Mouse (Mus musculus): Measurements from ENCODE around the gene Gmppa. TPM values are rescaled to one million over a fixed set of nuclear protein-coding genes. Genes with fewer than 3 reads are reported as not detected.
A peak's percentile ranks its signal among the peaks of the same experiment; 100 is the strongest.

Gmppa gene
- polyA plus RNA-seq, 2 experiments: 22.8 to 34.3 TPM

- H3K27ac ChIP-seq: no peak overlapping the region
- H3K27me3 ChIP-seq (ENCODE audit: control insufficient read depth, insufficient read depth, low read length): no peaks in the 10 kb centered on the region
- TF ChIP-seq CTCF (IDR thresholded peaks at IDR 0.05; ENCODE audit: low read depth): no peak
- TF ChIP-seq EP300 (IDR thresholded peaks at IDR 0.05; ENCODE audit: low read depth): no peak
- no peaks in the 10 kb centered on the region for H3K36me3 ChIP-seq (replicated peaks; ENCODE audit: control insufficient read depth, insufficient read depth, low read depth)
- H3K4me2 ChIP-seq (ENCODE audit: low read depth): no peak overlapping the region
- no peak overlapping the region for H3K9ac ChIP-seq (replicated peaks)
- WGBS (ENCODE audit: insufficient replicate concordance): 76% methylated on average over 15 of the region's 15 CpGs
- ATAC-seq (ENCODE audit: insufficient read depth) (no peak), DNase-seq (ENCODE audit: low read depth in 3 of 3, low spot score in 3 of 3) (no peak)
- H3K9me3 ChIP-seq (ENCODE audit: control insufficient read depth, low read length): no peaks in the 10 kb centered on the region
- no peak overlapping the region for H3K4me3 ChIP-seq (ENCODE audit: insufficient read depth in 1 of 2, low read depth in 2 of 2, low read length in 2 of 2)
- H3K4me1 ChIP-seq (replicated peaks; ENCODE audit: control insufficient read depth in 2 of 2, insufficient read depth in 2 of 2, low read length in 1 of 2): peaks cover 8 to 22% of the 10 kb centered on the region in 2 experiments
Measured at GRCm38 (mm10) chr1:75441471-75441996, 5.8 kb downstream of the Gmppa start.

- H3K36me3 ChIP-seq (replicated peaks; ENCODE audit: control insufficient read depth, insufficient read depth, low read depth): no peaks in the 10 kb centered on the region
- ATAC-seq (ENCODE audit: insufficient read depth) (no peak), DNase-seq (ENCODE audit: low read depth in 3 of 3, low spot score in 3 of 3) (no peak)
- peaks cover 14 to 22% of the 10 kb centered on the region in 2 experiments for H3K4me1 ChIP-seq (replicated peaks; ENCODE audit: control insufficient read depth in 2 of 2, insufficient read depth in 2 of 2, low read length in 1 of 2)
- no peak overlapping the region for H3K4me2 ChIP-seq (ENCODE audit: low read depth)
- peaks cover 4% of the 10 kb centered on the region; the same call in 1 of the 2 replicates for H3K27me3 ChIP-seq (ENCODE audit: control insufficient read depth, insufficient read depth, low read length)
- 81% methylated on average over 9 of the region's 9 CpGs for WGBS (ENCODE audit: insufficient replicate concordance)
- H3K27ac ChIP-seq: no peak overlapping the region
- no peak overlapping the region for H3K4me3 ChIP-seq (ENCODE audit: insufficient read depth in 1 of 2, low read depth in 2 of 2, low read length in 2 of 2)
- H3K9me3 ChIP-seq (ENCODE audit: control insufficient read depth, low read length): no peaks in the 10 kb centered on the region
- TF ChIP-seq CTCF (IDR thresholded peaks at IDR 0.05; ENCODE audit: low read depth) (no peak), EP300 (IDR thresholded peaks at IDR 0.05; ENCODE audit: low read depth) (no peak)
- H3K9ac ChIP-seq (replicated peaks): no peak overlapping the region
Measured at GRCm38 (mm10) chr1:75442171-75442570, 6.4 kb downstream of the Gmppa start.

- Histone ChIP-seq H3K4me2 (ENCODE audit: low read depth) (no peak overlapping the region), H3K9me3 (ENCODE audit: control insufficient read depth, low read length) (no peaks in the 10 kb centered on the region), H3K4me3 (ENCODE audit: insufficient read depth in 1 of 2, low read depth in 2 of 2, low read length in 2 of 2) (no peak overlapping the region), H3K9ac (replicated peaks) (no peak overlapping the region), H3K4me1 (replicated peaks; ENCODE audit: control insufficient read depth in 2 of 2, insufficient read depth in 2 of 2, low read length in 1 of 2) (peaks cover 21 to 23% of the 10 kb centered on the region in 2 experiments), H3K36me3 (replicated peaks; ENCODE audit: control insufficient read depth, insufficient read depth, low read depth) (no peaks in the 10 kb centered on the region), H3K27me3 (ENCODE audit: control insufficient read depth, insufficient read depth, low read length) (peaks cover 8% of the 10 kb centered on the region), H3K27ac (no peak overlapping the region)
- ATAC-seq (ENCODE audit: insufficient read depth) (no peak), DNase-seq (ENCODE audit: low read depth in 3 of 3, low spot score in 3 of 3) (no peak)
- WGBS (ENCODE audit: insufficient replicate concordance): 65% methylated on average over 8 of the region's 8 CpGs
- TF ChIP-seq CTCF (IDR thresholded peaks at IDR 0.05; ENCODE audit: low read depth): no peak
- no peak for TF ChIP-seq EP300 (IDR thresholded peaks at IDR 0.05; ENCODE audit: low read depth)
Measured at GRCm38 (mm10) chr1:75442811-75443210, 7.1 kb downstream of the Gmppa start.

- Histone ChIP-seq H3K4me1 (replicated peaks; ENCODE audit: control insufficient read depth in 2 of 2, insufficient read depth in 2 of 2, low read length in 1 of 2) (peaks cover 23 to 25% of the 10 kb centered on the region in 2 experiments), H3K27ac (no peak overlapping the region)
- no peak for DNase-seq (ENCODE audit: low read depth in 3 of 3, low spot score in 3 of 3)
Measured at GRCm38 (mm10) chr1:75443247-75444024, 7.7 kb downstream of the Gmppa start.

GRCm38 (mm10) chr1:75444208-75444607 lies 8.5 kb downstream of the Gmppa start:
- ATAC-seq (ENCODE audit: insufficient read depth): no peak

More at GRCm38 (mm10) chr1:75443247-75444024, 7.7 kb downstream of the Gmppa start:
- H3K36me3 ChIP-seq (replicated peaks; ENCODE audit: control insufficient read depth, insufficient read depth, low read depth): no peaks in the 10 kb centered on the region
- H3K27me3 ChIP-seq (ENCODE audit: control insufficient read depth, insufficient read depth, low read length): peaks cover 14% of the 10 kb centered on the region
- no peak overlapping the region for H3K9ac ChIP-seq (replicated peaks)
- no peak overlapping the region for H3K4me3 ChIP-seq (ENCODE audit: insufficient read depth in 1 of 2, low read depth in 2 of 2, low read length in 2 of 2)
- ATAC-seq (ENCODE audit: insufficient read depth): no peak
- H3K9me3 ChIP-seq (ENCODE audit: control insufficient read depth, low read length): no peaks in the 10 kb centered on the region
- TF ChIP-seq EP300 (IDR thresholded peaks at IDR 0.05; ENCODE audit: low read depth) (no peak), CTCF (IDR thresholded peaks at IDR 0.05; ENCODE audit: low read depth) (no peak)
- 55% methylated on average over 13 of the region's 13 CpGs for WGBS (ENCODE audit: insufficient replicate concordance)
- H3K4me2 ChIP-seq (ENCODE audit: low read depth): no peak overlapping the region

More at GRCm38 (mm10) chr1:75444208-75444607, 8.5 kb downstream of the Gmppa start:
- Histone ChIP-seq H3K9me3 (ENCODE audit: control insufficient read depth, low read length) (no peaks in the 10 kb centered on the region), H3K9ac (replicated peaks) (no peak overlapping the region), H3K27me3 (ENCODE audit: control insufficient read depth, insufficient read depth, low read length) (peaks cover 22% of the 10 kb centered on the region), H3K36me3 (replicated peaks; ENCODE audit: control insufficient read depth, insufficient read depth, low read depth) (no peaks in the 10 kb centered on the region), H3K4me2 (ENCODE audit: low read depth) (peak overlapping the region; percentile 58; the same call in 1 of the 2 replicates), H3K4me1 (replicated peaks; ENCODE audit: control insufficient read depth in 2 of 2, insufficient read depth in 2 of 2, low read length in 1 of 2) (peaks cover 23 to 28% of the 10 kb centered on the region in 2 experiments), H3K27ac (no peak overlapping the region), H3K4me3 (ENCODE audit: insufficient read depth in 1 of 2, low read depth in 2 of 2, low read length in 2 of 2) (no peak overlapping the region)
- 60% methylated on average over 3 of the region's 3 CpGs for WGBS (ENCODE audit: insufficient replicate concordance)
- DNase-seq (ENCODE audit: low read depth in 3 of 3, low spot score in 3 of 3): no peak
- TF ChIP-seq CTCF (IDR thresholded peaks at IDR 0.05; ENCODE audit: low read depth) (no peak), EP300 (IDR thresholded peaks at IDR 0.05; ENCODE audit: low read depth) (no peak)

Data from liver, embryonic 14.5 days (tissue).